ENCODE assay signal across 9 mouse cellular contexts in genomic region chr7:135768592-135768991, GRCm38 (mm10). TPM values are rescaled to one million over a fixed set of nuclear protein-coding genes. Genes with fewer than 3 reads are reported as not detected.
DNase-seq lines count a peak whose midpoint lies in the region; ATAC-seq lines count a peak whose summit lies in the region.
"Had no signal": no experiment of that assay in that cellular context is flagged by ENCODE, and none has a peak within 500 bp of the region (broad histone marks: within the 10 kb centered on the region; RNA-seq: fewer than 3 reads in every experiment).

No protein-coding gene starts in this region.

- no peak overlapping the region for H3K9ac ChIP-seq in lung, embryonic 15.5 days
- H3K9ac ChIP-seq: limb, embryonic 12.5 days had no signal

- H3K4me1 ChIP-seq in embryonic facial prominence, embryonic 10.5 days, result peaks cover 24% of the 10 kb centered on the region
- H3K4me1 ChIP-seq in lung, embryonic 15.5 days, result peaks cover 8% of the 10 kb centered on the region

- H3K9me3 ChIP-seq in embryonic facial prominence, embryonic 10.5 days, result no peaks in the 10 kb centered on the region
- H3K9me3 ChIP-seq in lung, embryonic 15.5 days, result no peaks in the 10 kb centered on the region
- H3K9me3 ChIP-seq: limb, embryonic 12.5 days had no signal

- H3K27me3 ChIP-seq in embryonic facial prominence, embryonic 10.5 days (replicated peaks; ENCODE audit: low read depth, poor library complexity, severe bottlenecking), result 0 out of 2 replicates have a peak, but pooled peaks cover 5% of the 10 kb centered on the region
- H3K27me3 ChIP-seq in lung, embryonic 15.5 days, result no peaks in the 10 kb centered on the region

- no peak overlapping the region for H3K4me2 ChIP-seq in lung, embryonic 15.5 days
- H3K4me2 ChIP-seq: limb, embryonic 12.5 days had no signal

- DNase-seq in CD4-positive helper T cell, adult 2 months (ENCODE audit: low read depth, low spot score), result peak; percentile 41
- DNase-seq in adrenal gland, postnatal 10 days, result peak; percentile 93
- peak; percentile 84 for DNase-seq in embryonic facial prominence, embryonic 10.5 days (ENCODE audit: low spot score)
- DNase-seq in heart, adult 9 months (ENCODE audit: low spot score in 2 of 2), result peak; percentile 71 to 83
- peak; percentile 86 for DNase-seq in layer of hippocampus, adult 11-12 months (ENCODE audit: low spot score)
- peak; percentile 90 for DNase-seq in retina, postnatal 1 day
- DNase-seq in thymus, postnatal 36 days, result peak; percentile 55 to 63

- WGBS in embryonic facial prominence, embryonic 10.5 days, result 10% methylated on average over 3 of the region's 3 CpGs
- WGBS in lung, embryonic 15.5 days, result 8% methylated on average over 3 of the region's 3 CpGs

- no peak overlapping the region for H3K27ac ChIP-seq in embryonic facial prominence, embryonic 10.5 days (replicated peaks)
- no peak overlapping the region for H3K27ac ChIP-seq in lung, embryonic 15.5 days
- H3K27ac ChIP-seq: limb, embryonic 12.5 days had no signal

- peak; percentile 74; the same call in 1 of the 2 replicates for ATAC-seq in lung, embryonic 15.5 days (ENCODE audit: borderline replicate concordance, extremely low read depth, low FRiP score, low TSS enrichment)

- no peaks in the 10 kb centered on the region for H3K36me3 ChIP-seq in embryonic facial prominence, embryonic 10.5 days (replicated peaks)
- H3K36me3 ChIP-seq in lung, embryonic 15.5 days, result no peaks in the 10 kb centered on the region
- H3K36me3 ChIP-seq: limb, embryonic 12.5 days had no signal

- H3K4me3 ChIP-seq in embryonic facial prominence, embryonic 10.5 days, result no peak overlapping the region
- H3K4me3 ChIP-seq in lung, embryonic 15.5 days, result no peak overlapping the region
- H3K4me3 ChIP-seq: limb, embryonic 12.5 days had no signal

RNA-seq across cellular contexts. Expression of gene Mki67, which starts 52.4 kb away (rescaled TPM):
- 10 to 100 TPM; 35.2 to 52.2 TPM for total RNA-seq in adrenal gland, postnatal 10 days (2021)
- polyA plus RNA-seq in embryonic facial prominence, embryonic 10.5 days (2016; fragmentation: Nextera tagmentation; extraction: Ambion mirVana), result 45.7 and 46.9 TPM in 2 replicates
- 56.6 and 59.4 TPM in 2 replicates for polyA plus RNA-seq in lung, embryonic 15.5 days (2015; fragmentation: Nextera tagmentation; extraction: Ambion mirVana)

Comparison
In these comparisons a context has a peak if more than half of its experiments do, and no peak if none do; other contexts are left out.
1. DNase-seq: peak in every context shown above with its lines; median percentile 93 in adrenal gland, postnatal 10 days; 90 in retina, postnatal 1 day; 86 in layer of hippocampus, adult 11-12 months; 84 in embryonic facial prominence, embryonic 10.5 days; 77 in heart, adult 9 months; 59 in thymus, postnatal 36 days; 41 in CD4-positive helper T cell, adult 2 months.